Mouse (Mus musculus): ENCODE measurements at regions not wholly inside any gene's neighbourhood (a gene's known extent, or its start where the extent isn't known, plus 50 kb on each side); places are given as distances from the start of the nearest gene placed in this dataset.

- no peak for TF ChIP-seq MXI1 (IDR thresholded peaks at IDR 0.05; ENCODE audit: low read depth, low read length)
- no peak for TF ChIP-seq POLR2AphosphoS5 (IDR thresholded peaks at IDR 0.05; ENCODE audit: borderline replicate concordance, low read depth, low read length)
- no peak for TF ChIP-seq ZKSCAN1 (IDR thresholded peaks at IDR 0.05; ENCODE audit: low read depth, low read length)
- no peak for TF ChIP-seq POLR2AphosphoS2 (IDR thresholded peaks at IDR 0.05; ENCODE audit: low read length)
- TF ChIP-seq KAT2A (conservative IDR thresholded peaks at IDR 0.05; ENCODE audit: low read depth, low read length): no peak
- no peak for TF ChIP-seq ETS1 (IDR thresholded peaks at IDR 0.05; ENCODE audit: low read depth, low read length)
- no peak for TF ChIP-seq CTCF (IDR thresholded peaks at IDR 0.05 in 2 of 3, conservative IDR thresholded peaks at IDR 0.05 in 1 of 3; ENCODE audit: control insufficient read depth in 1 of 3, insufficient read depth in 1 of 3, low read depth in 2 of 3, low read length in 3 of 3, poor library complexity in 1 of 3, severe bottlenecking in 1 of 3)
- no peak for TF ChIP-seq TCF12 (IDR thresholded peaks at IDR 0.05; ENCODE audit: low read depth, low read length)
- no peak for TF ChIP-seq TAL1 (IDR thresholded peaks at IDR 0.05; ENCODE audit: low read length)
- TF ChIP-seq POLR2A (IDR thresholded peaks at IDR 0.05; ENCODE audit: control insufficient read depth in 1 of 2, insufficient read depth in 1 of 2, low read depth in 1 of 2, low read length in 2 of 2, poor library complexity in 1 of 2): no peak
- no peak for TF ChIP-seq HCFC1 (IDR thresholded peaks at IDR 0.05; ENCODE audit: low read depth, low read length)
- no peak for TF ChIP-seq TBP (IDR thresholded peaks at IDR 0.05; ENCODE audit: low read depth, low read length)
- TF ChIP-seq MAZ (IDR thresholded peaks at IDR 0.05; ENCODE audit: low read depth, low read length): no peak
- no peak for TF ChIP-seq EP300 (IDR thresholded peaks at IDR 0.05; ENCODE audit: low read depth in 1 of 2, low read length in 2 of 2)
- TF ChIP-seq GATA1 (IDR thresholded peaks at IDR 0.05; ENCODE audit: low read depth, low read length): no peak
- no peak for TF ChIP-seq NRF1 (IDR thresholded peaks at IDR 0.05; ENCODE audit: insufficient read depth, low read depth, low read length, poor library complexity, severe bottlenecking)
- no peak for TF ChIP-seq USF1 (IDR thresholded peaks at IDR 0.05; ENCODE audit: low read depth, low read length)
- no peak for TF ChIP-seq MAFK (IDR thresholded peaks at IDR 0.05; ENCODE audit: borderline replicate concordance, low read depth, low read length)
- no peak for TF ChIP-seq MYB (IDR thresholded peaks at IDR 0.05; ENCODE audit: low read depth, low read length)
- H3K9me3 ChIP-seq (replicated peaks; ENCODE audit: insufficient read depth, low read length): no peaks in the 10 kb centered on the region
- H3K9ac ChIP-seq (ENCODE audit: control insufficient read depth, low read depth, low read length, poor library complexity, severe bottlenecking): no peak overlapping the region
- H3K36me3 ChIP-seq (ENCODE audit: control insufficient read depth in 1 of 2, insufficient read depth in 2 of 2, low read length in 2 of 2): no peaks in the 10 kb centered on the region
- H3K4me1 ChIP-seq (ENCODE audit: control insufficient read depth in 1 of 2, insufficient read depth in 2 of 2, low read length in 2 of 2): no peaks in the 10 kb centered on the region
- no peaks in the 10 kb centered on the region for H3K27me3 ChIP-seq (ENCODE audit: control insufficient read depth in 1 of 2, insufficient read depth in 2 of 2, low read length in 2 of 2)
- H3K79me2 ChIP-seq (ENCODE audit: control insufficient read depth, insufficient read depth, low read length, poor library complexity): no peaks in the 10 kb centered on the region
- no peak overlapping the region for H3K4me3 ChIP-seq (ENCODE audit: control insufficient read depth in 1 of 2, insufficient read depth in 1 of 2, low read depth in 2 of 2, low read length in 2 of 2)
- DNase-seq (ENCODE audit: low read depth, low spot score): no peak
- H3K27ac ChIP-seq (ENCODE audit: control insufficient read depth, low read depth, low read length): no peak overlapping the region
These were observed 54.1 kb upstream of the Cxadr start for GRCm38 (mm10) chr16:78247189-78247588.

DNA sequence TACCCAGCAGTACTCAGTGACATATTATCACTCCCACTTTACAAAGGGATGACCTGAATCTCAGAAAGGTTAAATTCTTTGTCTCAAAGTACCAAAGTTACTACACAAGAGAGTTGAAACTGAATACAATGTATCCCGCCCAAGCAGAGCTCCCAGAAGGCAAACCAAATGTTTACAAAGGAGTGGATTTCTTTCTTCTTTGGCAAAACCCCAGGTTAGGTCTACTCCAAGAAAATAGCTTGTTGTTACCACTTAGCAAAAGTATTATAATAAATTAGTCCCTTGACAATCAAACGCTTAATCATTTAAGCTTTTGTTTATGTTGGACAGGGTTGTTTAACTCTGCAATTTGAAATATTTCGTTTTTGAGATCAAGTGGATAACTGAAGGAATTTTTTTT is 58.6 kb upstream of the Cxadr start:
- DNase-seq (ENCODE audit: low read depth, low spot score): no peak
- H3K9ac ChIP-seq (ENCODE audit: control insufficient read depth, low read depth, low read length, poor library complexity, severe bottlenecking): no peak overlapping the region
- no peaks in the 10 kb centered on the region for H3K4me1 ChIP-seq (ENCODE audit: control insufficient read depth in 1 of 2, insufficient read depth in 2 of 2, low read length in 2 of 2)
- no peaks in the 10 kb centered on the region for H3K27me3 ChIP-seq (ENCODE audit: control insufficient read depth in 1 of 2, insufficient read depth in 2 of 2, low read length in 2 of 2)
- TF ChIP-seq NELFE (IDR thresholded peaks at IDR 0.05; ENCODE audit: low read depth, low read length) (no peak), RAD21 (IDR thresholded peaks at IDR 0.05; ENCODE audit: low read depth, low read length) (no peak), CTCF (IDR thresholded peaks at IDR 0.05 in 2 of 3, conservative IDR thresholded peaks at IDR 0.05 in 1 of 3; ENCODE audit: control insufficient read depth in 1 of 3, insufficient read depth in 1 of 3, low read depth in 2 of 3, low read length in 3 of 3, poor library complexity in 1 of 3, severe bottlenecking in 1 of 3) (no peak), TBP (IDR thresholded peaks at IDR 0.05; ENCODE audit: low read depth, low read length) (no peak), NRF1 (IDR thresholded peaks at IDR 0.05; ENCODE audit: insufficient read depth, low read depth, low read length, poor library complexity, severe bottlenecking) (no peak), MEF2A (IDR thresholded peaks at IDR 0.05; ENCODE audit: extremely low read depth, insufficient replicate concordance, low read depth, low read length, poor library complexity, severe bottlenecking) (no peak), CHD1 (IDR thresholded peaks at IDR 0.05; ENCODE audit: low read depth, low read length) (no peak), HCFC1 (IDR thresholded peaks at IDR 0.05; ENCODE audit: low read depth, low read length) (no peak), USF1 (IDR thresholded peaks at IDR 0.05; ENCODE audit: low read depth, low read length) (no peak), JUND (IDR thresholded peaks at IDR 0.05; ENCODE audit: low read depth, low read length) (no peak), MAX (IDR thresholded peaks at IDR 0.05; ENCODE audit: low read length) (no peak)
- no peak overlapping the region for H3K4me3 ChIP-seq (ENCODE audit: control insufficient read depth in 1 of 2, insufficient read depth in 1 of 2, low read depth in 2 of 2, low read length in 2 of 2)
- no peaks in the 10 kb centered on the region for H3K79me2 ChIP-seq (ENCODE audit: control insufficient read depth, insufficient read depth, low read length, poor library complexity)
- H3K27ac ChIP-seq (ENCODE audit: control insufficient read depth, low read depth, low read length): no peak overlapping the region
- H3K36me3 ChIP-seq (ENCODE audit: control insufficient read depth in 1 of 2, insufficient read depth in 2 of 2, low read length in 2 of 2): no peaks in the 10 kb centered on the region
- no peaks in the 10 kb centered on the region for H3K9me3 ChIP-seq (replicated peaks; ENCODE audit: insufficient read depth, low read length)
